Comparison of ENCODE assay signal across 20 mouse cellular contexts in genomic region chr4:105198696-105199095, GRCm38 (mm10). TPM values are rescaled to one million over a fixed set of nuclear protein-coding genes. Genes with fewer than 3 reads are reported as not detected.
A peak's percentile ranks its signal among the peaks of the same experiment; 100 is the strongest.
DNase-seq lines count a peak whose midpoint lies in the region; ATAC-seq lines count a peak whose summit lies in the region.
"Had no signal": no experiment of that assay in that cellular context is flagged by ENCODE, and none has a peak within 500 bp of the region (broad histone marks: within the 10 kb centered on the region; RNA-seq: fewer than 3 reads in every experiment).

No protein-coding gene starts in this region.

- WGBS in limb, embryonic 15.5 days = 68% methylated on average over 5 of the region's 5 CpGs
- 89% methylated on average over 5 of the region's 5 CpGs for WGBS in limb, embryonic 10.5 days
- 93% methylated on average over 5 of the region's 5 CpGs for WGBS in forebrain, embryonic 10.5 days

- no peak for ATAC-seq in cerebellum, adult (ENCODE audit: insufficient number of reproducible peaks, low FRiP score, low TSS enrichment)
- no peak for ATAC-seq in limb, embryonic 15.5 days (ENCODE audit: insufficient number of reproducible peaks, low FRiP score, low TSS enrichment, low read depth)
- ATAC-seq: activated CD4-positive, CD25-positive, alpha-beta regulatory T cell, adult 4 months; forebrain, embryonic 14.5 days; intestine, embryonic 16.5 days; Patski had no signal

- no peak overlapping the region for H3K4me3 ChIP-seq in limb, embryonic 15.5 days
- H3K4me3 ChIP-seq in limb, embryonic 10.5 days = no peak overlapping the region
- no peak overlapping the region for H3K4me3 ChIP-seq in forebrain, embryonic 10.5 days
- H3K4me3 ChIP-seq: embryonic facial prominence, embryonic 13.5 days; heart, embryonic 12.5 days; hindbrain, embryonic 15.5 days had no signal

- no peak overlapping the region for H3K4me2 ChIP-seq in limb, embryonic 15.5 days
- H3K4me2 ChIP-seq: embryonic facial prominence, embryonic 13.5 days; heart, embryonic 12.5 days; hindbrain, embryonic 15.5 days had no signal

- H3K36me3 ChIP-seq in limb, embryonic 15.5 days = peaks cover 45% of the 10 kb centered on the region
- H3K36me3 ChIP-seq in limb, embryonic 10.5 days = peaks cover 75% of the 10 kb centered on the region
- peaks cover 85% of the 10 kb centered on the region for H3K36me3 ChIP-seq in forebrain, embryonic 10.5 days (replicated peaks)
- H3K36me3 ChIP-seq: hindbrain, embryonic 15.5 days had no signal

- H3K27me3 ChIP-seq in limb, embryonic 15.5 days = no peaks in the 10 kb centered on the region
- H3K27me3 ChIP-seq in limb, embryonic 10.5 days (ENCODE audit: low read depth, poor library complexity, severe bottlenecking) = no peaks in the 10 kb centered on the region
- H3K27me3 ChIP-seq in forebrain, embryonic 10.5 days (ENCODE audit: poor library complexity, severe bottlenecking) = no peaks in the 10 kb centered on the region
- H3K27me3 ChIP-seq: CH12.LX; embryonic facial prominence, embryonic 13.5 days; heart, embryonic 12.5 days; hindbrain, embryonic 15.5 days; Patski had no signal

- H3K9ac ChIP-seq in limb, embryonic 15.5 days = no peak overlapping the region
- H3K9ac ChIP-seq: embryonic facial prominence, embryonic 13.5 days; heart, embryonic 12.5 days; hindbrain, embryonic 15.5 days had no signal

- peak; percentile 61 to 63 for DNase-seq in cerebellum, postnatal 10 days
- no peak for DNase-seq in limb, embryonic 10.5 days (ENCODE audit: low spot score)
- peak; percentile 44 for DNase-seq in adrenal gland, postnatal 25 days
- no peak for DNase-seq in forebrain, embryonic 10.5 days (ENCODE audit: extremely low spot score, low spot score)
- DNase-seq: cerebellum, adult 2 months; cerebellum, postnatal 36 days; gastrocnemius, postnatal 10 days; heart, postnatal 36 days; kidney, adult 2 months had no signal

- peaks cover 73% of the 10 kb centered on the region for H3K4me1 ChIP-seq in limb, embryonic 15.5 days
- H3K4me1 ChIP-seq in limb, embryonic 10.5 days = peaks cover 69% of the 10 kb centered on the region
- peaks cover 84% of the 10 kb centered on the region for H3K4me1 ChIP-seq in forebrain, embryonic 10.5 days

- H3K9me3 ChIP-seq in limb, embryonic 15.5 days = no peaks in the 10 kb centered on the region
- no peaks in the 10 kb centered on the region for H3K9me3 ChIP-seq in limb, embryonic 10.5 days (replicated peaks)
- H3K9me3 ChIP-seq in forebrain, embryonic 10.5 days = no peaks in the 10 kb centered on the region
- H3K9me3 ChIP-seq: embryonic facial prominence, embryonic 13.5 days; heart, embryonic 12.5 days; hindbrain, embryonic 15.5 days had no signal

- peak overlapping the region; percentile 57; the same call in 1 of the 2 replicates for H3K27ac ChIP-seq in limb, embryonic 15.5 days
- no peak overlapping the region for H3K27ac ChIP-seq in limb, embryonic 10.5 days
- no peak overlapping the region for H3K27ac ChIP-seq in forebrain, embryonic 10.5 days
- H3K27ac ChIP-seq: embryonic facial prominence, embryonic 13.5 days; hindbrain, embryonic 15.5 days had no signal

RNA-seq across cellular contexts. Expression of gene Plpp3, which starts 41.5 kb away (rescaled TPM):
- 143 and 150 TPM in 2 replicates for polyA plus RNA-seq in limb, embryonic 15.5 days (2015; fragmentation: Nextera tagmentation; extraction: Ambion mirVana)
- polyA plus RNA-seq in limb, embryonic 10.5 days (2016; fragmentation: Nextera tagmentation; extraction: Ambion mirVana) = 58.9 and 75.2 TPM in 2 replicates
- total RNA-seq in adrenal gland, postnatal 25 days (2021) = 340 and 406 TPM in 2 replicates
- 57.2 and 59.4 TPM in 2 replicates for polyA plus RNA-seq in forebrain, embryonic 10.5 days (2016; fragmentation: Nextera tagmentation; extraction: Ambion mirVana)
- total RNA-seq: granulocyte monocyte progenitor cell, adult 5-6 weeks had no signal
- polyA plus RNA-seq: activated CD4-positive, CD25-positive, alpha-beta regulatory T cell, adult 4 months had no signal

Comparison
In these comparisons a context has a peak if more than half of its experiments do, and no peak if none do; other contexts are left out.
1. DNase-seq: peak in cerebellum, postnatal 10 days (2 of 2) and adrenal gland, postnatal 25 days (single experiment); none in limb, embryonic 10.5 days (single experiment) and forebrain, embryonic 10.5 days (single experiment).